Mouse (Mus musculus): ENCODE measurements around the gene Ppp2r2c. TPM values are rescaled to one million over a fixed set of nuclear protein-coding genes. Genes with fewer than 3 reads are reported as not detected.

Ppp2r2c gene
- polyA plus RNA-seq, 1 experiment from 2014 or later: 1.1 TPM

DNA sequence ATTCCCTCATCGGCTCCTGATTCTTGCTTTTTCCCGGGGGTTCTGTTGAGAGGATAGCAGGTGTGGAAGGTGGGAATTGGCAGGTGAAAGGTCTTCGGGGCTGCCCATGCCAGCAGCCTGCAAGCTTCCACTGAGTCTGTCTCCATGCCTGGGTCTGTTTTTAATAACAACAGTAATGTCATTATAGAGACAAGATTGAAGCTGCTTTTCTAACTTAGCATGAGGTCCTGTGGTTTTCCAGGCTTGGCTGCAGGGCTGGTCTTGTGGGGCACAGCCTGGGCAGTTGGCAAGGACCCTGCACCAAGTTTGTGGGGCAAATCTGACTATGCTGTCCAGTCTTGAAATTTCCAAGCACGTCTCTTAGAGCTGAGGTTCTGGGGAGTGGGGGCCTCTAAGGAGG is 7.6 kb downstream of the Ppp2r2c start:
- H3K27me3 ChIP-seq: peaks cover 34% of the 10 kb centered on the region

DNA sequence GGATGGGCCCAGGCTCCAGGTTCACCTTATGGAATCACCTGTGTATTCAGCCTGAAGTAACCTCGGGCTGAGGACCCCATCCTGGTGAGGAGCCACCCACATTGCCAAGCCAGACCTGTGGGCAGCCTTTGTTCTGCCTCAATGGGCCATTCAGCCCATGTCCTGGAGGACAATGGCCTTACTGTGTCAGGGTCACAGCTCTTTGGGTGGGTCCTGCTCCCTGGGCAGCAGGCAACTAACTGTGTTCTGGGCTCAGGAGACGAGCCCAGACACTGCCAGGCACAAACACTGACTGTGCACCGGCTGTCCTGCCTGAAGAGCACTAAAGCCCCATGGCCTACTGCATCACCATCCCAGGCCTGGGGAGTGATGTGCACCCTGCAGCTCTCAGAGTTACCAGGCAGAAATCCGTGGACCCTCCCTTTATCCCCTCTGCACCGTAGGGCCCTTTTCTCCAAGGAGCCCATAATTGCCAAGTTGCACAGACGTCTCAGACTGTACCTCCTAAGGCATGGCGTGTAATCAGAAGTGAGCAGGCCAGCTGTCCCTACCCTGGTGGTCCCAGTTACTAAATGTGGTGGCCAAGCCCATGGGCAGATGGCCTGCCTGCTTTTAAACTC is 8.6 kb downstream of the Ppp2r2c start:
- WGBS: 38% methylated on average over 7 of the region's 7 CpGs
- Histone ChIP-seq H3K9ac (no peak overlapping the region), H3K27ac (no peak overlapping the region), H3K9me3 (no peaks in the 10 kb centered on the region), H3K4me1 (no peaks in the 10 kb centered on the region), H3K4me2 (replicated peaks) (no peak overlapping the region), H3K4me3 (no peak overlapping the region), H3K27me3 (peaks cover 25% of the 10 kb centered on the region), H3K36me3 (no peaks in the 10 kb centered on the region)
- ATAC-seq (ENCODE audit: insufficient number of reproducible peaks, insufficient read depth, low FRiP score, low TSS enrichment): no peak

More for the DNA sequence above, 7.6 kb downstream of the Ppp2r2c start:
- Histone ChIP-seq H3K4me3 (no peak overlapping the region), H3K4me2 (replicated peaks) (no peak overlapping the region), H3K9ac (no peak overlapping the region), H3K4me1 (no peaks in the 10 kb centered on the region), H3K36me3 (no peaks in the 10 kb centered on the region), H3K27ac (no peak overlapping the region), H3K9me3 (no peaks in the 10 kb centered on the region; the same call in 1 of the 2 replicates)
- 67% methylated on average over 4 of the region's 4 CpGs for WGBS
- no peak for ATAC-seq (ENCODE audit: insufficient number of reproducible peaks, insufficient read depth, low FRiP score, low TSS enrichment)

DNA sequence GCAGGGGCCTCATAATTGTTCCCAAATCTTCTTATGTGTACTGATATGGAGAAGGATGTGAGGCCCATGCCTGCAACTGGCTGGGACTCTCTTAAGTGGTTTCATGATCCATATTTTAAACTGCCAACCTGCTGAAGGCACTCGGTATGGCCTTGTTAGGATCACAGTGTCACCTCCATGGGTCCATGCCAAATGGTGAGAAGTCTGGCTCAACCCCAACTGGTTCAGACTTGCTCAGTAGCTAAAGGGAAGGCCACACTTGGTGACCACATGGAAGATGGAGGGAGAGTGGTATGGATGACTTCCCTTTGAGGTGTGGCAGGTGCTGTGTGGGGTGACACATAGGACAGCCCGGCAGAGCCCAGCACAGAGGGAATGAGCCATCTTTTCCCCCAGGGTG is 9.3 kb downstream of the Ppp2r2c start:
- H3K4me2 ChIP-seq (replicated peaks): no peak overlapping the region

DNA sequence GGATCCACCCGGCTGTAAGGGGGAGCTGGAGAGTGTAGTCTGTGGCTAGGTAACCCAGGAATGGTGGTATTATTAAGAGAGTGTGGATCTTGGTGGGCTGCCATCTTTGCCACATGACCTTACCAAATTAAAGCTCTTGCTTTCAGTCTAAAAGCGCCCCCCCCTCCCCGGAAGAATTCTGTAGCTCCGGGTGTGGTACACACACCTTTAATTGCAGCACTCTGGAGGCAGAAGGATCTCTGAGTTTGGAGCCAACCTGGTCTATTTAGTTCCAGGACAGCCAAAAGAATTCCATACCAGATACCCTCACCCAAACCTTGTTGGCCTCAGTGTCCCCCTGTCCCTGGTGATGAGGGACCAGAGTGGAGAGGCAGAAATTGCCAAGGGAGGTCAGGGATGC is 10.5 kb downstream of the Ppp2r2c start:
- Histone ChIP-seq H3K9me3 (no peaks in the 10 kb centered on the region), H3K27ac (no peak overlapping the region), H3K4me1 (0 out of 2 replicates have a peak, but pooled peaks cover 3% of the 10 kb centered on the region), H3K4me2 (replicated peaks) (no peak overlapping the region), H3K4me3 (no peak overlapping the region), H3K9ac (no peak overlapping the region), H3K27me3 (peaks cover 9% of the 10 kb centered on the region; the same call in 1 of the 2 replicates), H3K36me3 (no peaks in the 10 kb centered on the region)
- ATAC-seq (ENCODE audit: insufficient number of reproducible peaks, insufficient read depth, low FRiP score, low TSS enrichment): no peak
- WGBS: 88% methylated on average over 4 of the region's 4 CpGs

More for the DNA sequence above, 9.3 kb downstream of the Ppp2r2c start:
- Histone ChIP-seq H3K9me3 (no peaks in the 10 kb centered on the region), H3K4me3 (no peak overlapping the region), H3K9ac (no peak overlapping the region), H3K4me1 (no peaks in the 10 kb centered on the region), H3K27me3 (peaks cover 18% of the 10 kb centered on the region), H3K36me3 (no peaks in the 10 kb centered on the region), H3K27ac (no peak overlapping the region)
- no peak for ATAC-seq (ENCODE audit: insufficient number of reproducible peaks, insufficient read depth, low FRiP score, low TSS enrichment)
- WGBS: 83% methylated on average over 2 of the region's 2 CpGs

DNA sequence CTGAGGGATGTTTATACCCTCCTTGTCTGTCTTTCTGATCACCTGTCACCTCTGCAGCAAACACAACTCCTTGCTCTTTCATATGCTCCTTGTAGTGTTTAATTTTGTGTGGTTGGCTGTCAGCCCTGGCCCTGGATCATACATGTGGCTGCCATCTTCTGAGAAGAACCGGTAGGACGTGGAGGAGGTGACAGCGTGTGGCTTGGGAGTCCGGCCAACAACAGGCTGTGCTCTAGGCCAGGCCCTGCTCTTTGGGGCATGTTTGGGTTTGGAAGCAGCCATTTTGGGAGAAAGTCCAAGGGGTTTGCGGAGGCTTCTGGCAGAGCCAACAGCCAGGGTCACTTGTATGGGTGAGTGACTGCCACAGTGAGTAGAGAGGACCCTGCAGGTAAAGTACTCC is 12.3 kb downstream of the Ppp2r2c start:
- WGBS: 93% methylated on average over 5 of the region's 5 CpGs

DNA sequence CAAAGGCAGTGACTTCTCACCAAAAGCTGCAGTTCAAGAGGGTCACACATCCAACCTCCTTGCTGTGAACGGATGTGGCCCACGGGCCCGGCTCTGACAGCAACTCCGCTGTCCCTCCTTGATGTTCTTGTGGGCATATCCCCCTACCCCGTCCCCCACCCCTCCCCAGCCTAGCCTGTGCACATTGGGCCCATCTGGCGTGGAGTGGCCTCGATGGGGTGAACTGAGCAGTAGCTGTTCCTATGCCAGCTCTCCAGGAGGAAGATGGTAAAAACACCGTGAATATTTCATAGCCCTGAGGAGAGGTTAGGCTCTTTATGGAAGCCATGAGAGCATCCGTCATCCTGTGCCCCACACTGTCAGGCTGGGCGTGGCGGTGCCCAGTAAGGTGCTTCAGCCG is 15.2 kb downstream of the Ppp2r2c start:
- 74% methylated on average over 12 of the region's 12 CpGs for WGBS
- no peaks in the 10 kb centered on the region for H3K27me3 ChIP-seq

More for the DNA sequence above, 12.3 kb downstream of the Ppp2r2c start:
- H3K9me3 ChIP-seq: no peaks in the 10 kb centered on the region
- H3K27ac ChIP-seq: no peak overlapping the region
- no peak overlapping the region for H3K9ac ChIP-seq
- H3K36me3 ChIP-seq: no peaks in the 10 kb centered on the region
- H3K4me2 ChIP-seq (replicated peaks): no peak overlapping the region
- H3K4me3 ChIP-seq: no peak overlapping the region
- ATAC-seq (ENCODE audit: insufficient number of reproducible peaks, insufficient read depth, low FRiP score, low TSS enrichment): no peak
- H3K4me1 ChIP-seq: 0 out of 2 replicates have a peak, but pooled peaks cover 3% of the 10 kb centered on the region
- H3K27me3 ChIP-seq: no peaks in the 10 kb centered on the region

DNA sequence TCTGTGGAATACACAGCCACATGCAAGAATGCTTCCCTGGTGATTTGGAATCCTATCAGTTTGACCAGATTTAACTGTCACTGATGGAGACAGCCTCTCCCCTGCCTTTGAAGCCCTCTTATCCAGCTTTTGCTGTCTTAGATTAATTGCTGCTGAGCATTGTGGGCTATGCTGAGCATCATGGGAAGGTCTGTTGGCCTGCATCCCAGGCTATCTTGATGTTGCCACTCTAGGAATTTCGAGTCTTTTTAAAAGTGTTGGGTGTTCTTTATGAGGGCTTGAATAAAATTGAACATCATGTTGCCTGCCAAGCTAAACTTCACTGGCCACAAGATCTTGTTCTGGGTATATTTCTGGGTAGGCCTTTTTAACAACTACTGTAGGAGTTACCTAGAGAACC is 16.8 kb downstream of the Ppp2r2c start:
- Histone ChIP-seq H3K4me2 (replicated peaks) (no peak overlapping the region), H3K27ac (no peak overlapping the region), H3K4me3 (no peak overlapping the region), H3K4me1 (0 out of 2 replicates have a peak, but pooled peaks cover 3% of the 10 kb centered on the region), H3K27me3 (no peaks in the 10 kb centered on the region), H3K9me3 (no peaks in the 10 kb centered on the region), H3K36me3 (no peaks in the 10 kb centered on the region), H3K9ac (no peak overlapping the region)
- ATAC-seq (ENCODE audit: insufficient number of reproducible peaks, insufficient read depth, low FRiP score, low TSS enrichment): no peak
- WGBS: 74% methylated on average over 1 of the region's 1 CpGs

More for the DNA sequence above, 15.2 kb downstream of the Ppp2r2c start:
- Histone ChIP-seq H3K27ac (no peak overlapping the region), H3K36me3 (no peaks in the 10 kb centered on the region), H3K4me2 (replicated peaks) (no peak overlapping the region), H3K4me3 (no peak overlapping the region), H3K9me3 (no peaks in the 10 kb centered on the region), H3K9ac (no peak overlapping the region), H3K4me1 (0 out of 2 replicates have a peak, but pooled peaks cover 3% of the 10 kb centered on the region)
- ATAC-seq (ENCODE audit: insufficient number of reproducible peaks, insufficient read depth, low FRiP score, low TSS enrichment): no peak

DNA sequence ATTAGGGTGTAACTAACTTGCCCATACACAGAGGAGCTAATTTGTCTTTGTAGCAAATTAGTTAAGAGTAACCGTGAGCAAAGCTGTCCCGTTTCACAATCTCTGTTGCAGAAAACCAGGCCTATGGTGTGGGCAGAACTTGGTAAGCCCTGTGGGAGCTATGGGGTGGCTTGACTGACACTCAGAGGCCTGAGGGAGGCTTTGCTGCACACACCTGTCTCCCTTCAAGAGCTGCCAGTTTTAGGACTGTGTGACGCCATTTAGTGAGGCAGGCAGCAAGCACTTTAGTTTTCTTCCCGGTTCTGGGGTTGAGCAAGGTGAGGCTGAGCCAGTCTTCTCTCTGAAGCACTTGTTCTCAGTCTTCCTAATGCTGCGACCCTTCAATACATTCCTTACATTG is 17.3 kb downstream of the Ppp2r2c start:
- H3K9me3 ChIP-seq: no peaks in the 10 kb centered on the region
- no peak overlapping the region for H3K4me2 ChIP-seq (replicated peaks)

DNA sequence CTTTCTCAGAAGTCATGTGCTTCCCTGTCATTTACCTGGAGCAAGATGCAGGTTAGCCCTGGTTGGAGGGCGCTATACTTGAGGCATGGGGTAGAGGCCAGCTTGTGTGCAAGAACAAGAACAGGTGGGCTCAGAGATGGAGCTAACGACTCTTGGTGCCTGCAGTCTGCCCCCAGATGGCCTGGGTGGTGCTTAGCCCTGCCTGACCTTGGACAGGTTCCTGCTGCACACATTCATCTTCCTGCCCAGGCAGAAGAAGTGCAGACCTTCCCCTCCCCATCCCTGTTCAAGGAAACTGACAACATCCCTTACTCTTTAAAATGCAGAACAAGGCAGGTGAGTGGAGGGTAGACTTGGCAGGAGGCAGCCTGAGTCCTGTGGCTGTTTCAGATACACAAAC is 18.0 kb downstream of the Ppp2r2c start:
- 66% methylated on average over 2 of the region's 2 CpGs for WGBS
- no peak overlapping the region for H3K4me2 ChIP-seq (replicated peaks)
- H3K4me3 ChIP-seq: no peak overlapping the region
- 0 out of 2 replicates have a peak, but pooled peaks cover 7% of the 10 kb centered on the region for H3K4me1 ChIP-seq
- H3K27me3 ChIP-seq: no peaks in the 10 kb centered on the region
- ATAC-seq (ENCODE audit: insufficient number of reproducible peaks, insufficient read depth, low FRiP score, low TSS enrichment): no peak
- H3K27ac ChIP-seq: no peak overlapping the region
- no peaks in the 10 kb centered on the region for H3K36me3 ChIP-seq
- no peak overlapping the region for H3K9ac ChIP-seq
- H3K9me3 ChIP-seq: no peaks in the 10 kb centered on the region

More for the DNA sequence above, 17.3 kb downstream of the Ppp2r2c start:
- Histone ChIP-seq H3K4me3 (no peak overlapping the region), H3K4me1 (0 out of 2 replicates have a peak, but pooled peaks cover 3% of the 10 kb centered on the region), H3K9ac (no peak overlapping the region), H3K36me3 (no peaks in the 10 kb centered on the region), H3K27ac (no peak overlapping the region), H3K27me3 (no peaks in the 10 kb centered on the region)
- no peak for ATAC-seq (ENCODE audit: insufficient number of reproducible peaks, insufficient read depth, low FRiP score, low TSS enrichment)
- 82% methylated on average over 5 of the region's 5 CpGs for WGBS

DNA sequence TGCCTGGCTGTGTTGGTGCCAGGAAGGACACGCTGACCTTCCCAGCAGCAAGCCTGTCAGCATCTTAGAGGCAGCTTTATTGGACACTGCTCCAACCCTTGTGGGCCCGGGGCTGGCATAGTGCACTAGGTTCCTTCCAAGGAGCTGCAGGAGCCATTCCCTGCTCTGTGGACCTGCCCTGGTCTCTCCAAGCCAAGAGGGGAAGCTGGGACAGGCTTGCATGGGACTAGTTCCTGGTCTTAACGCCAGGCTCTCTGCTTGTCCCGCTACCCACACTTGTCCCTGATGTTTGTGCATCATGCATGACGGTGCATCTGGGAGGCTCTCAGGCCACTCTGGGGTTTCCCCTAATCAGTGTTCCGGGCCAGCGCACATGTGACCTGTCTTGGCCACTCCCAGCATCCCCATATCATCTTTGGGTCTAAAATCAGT is 18.6 kb downstream of the Ppp2r2c start:
- Histone ChIP-seq H3K27ac (no peak overlapping the region), H3K36me3 (no peaks in the 10 kb centered on the region), H3K4me1 (0 out of 2 replicates have a peak, but pooled peaks cover 7% of the 10 kb centered on the region), H3K9ac (no peak overlapping the region), H3K27me3 (no peaks in the 10 kb centered on the region; the same call in 1 of the 2 replicates), H3K9me3 (no peaks in the 10 kb centered on the region), H3K4me3 (no peak overlapping the region), H3K4me2 (replicated peaks) (no peak overlapping the region)
- ATAC-seq (ENCODE audit: insufficient number of reproducible peaks, insufficient read depth, low FRiP score, low TSS enrichment): no peak
- WGBS: 68% methylated on average over 7 of the region's 7 CpGs

DNA sequence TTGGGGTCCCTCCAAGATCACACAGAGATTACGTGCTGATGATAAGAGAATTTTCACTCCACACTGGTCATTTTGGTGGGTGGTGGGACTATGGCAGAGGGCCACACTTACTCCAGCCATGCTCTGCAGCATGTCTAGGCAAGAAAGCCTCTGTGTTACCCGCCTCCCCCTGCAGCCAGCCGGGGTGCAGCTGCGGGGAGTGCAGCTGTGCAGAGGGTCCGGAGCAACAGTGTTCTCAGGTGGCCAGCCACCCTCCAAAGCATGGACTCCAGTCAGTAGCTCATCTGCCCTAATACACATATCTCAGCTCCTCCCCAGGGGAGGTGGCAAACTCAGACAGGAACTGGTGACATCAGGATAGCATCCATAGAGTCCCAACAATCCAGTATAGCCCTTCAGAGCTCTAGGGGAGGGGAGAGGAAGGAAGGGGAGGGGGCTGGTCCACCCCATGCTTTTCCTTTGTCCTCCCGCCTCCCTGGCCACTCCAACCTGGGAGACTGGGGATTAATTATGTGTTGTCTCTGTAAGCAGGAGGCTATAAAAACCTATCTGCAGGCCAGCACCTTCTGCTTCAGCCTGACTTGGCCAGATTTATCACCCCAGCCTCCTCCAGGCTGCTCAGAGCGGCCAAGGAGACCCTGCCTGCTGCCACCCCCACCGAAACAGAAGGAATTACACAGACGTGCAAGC is 19.1 kb downstream of the Ppp2r2c start:
- WGBS: 39% methylated on average over 9 of the region's 9 CpGs
- H3K36me3 ChIP-seq: no peaks in the 10 kb centered on the region
- ATAC-seq (ENCODE audit: insufficient number of reproducible peaks, insufficient read depth, low FRiP score, low TSS enrichment): no peak; the same call in 1 of the 2 replicates
- H3K9ac ChIP-seq: no peak overlapping the region
- 0 out of 2 replicates have a peak, but pooled peaks cover 7% of the 10 kb centered on the region for H3K4me1 ChIP-seq
- no peak overlapping the region for H3K4me2 ChIP-seq (replicated peaks)
- no peak overlapping the region for H3K4me3 ChIP-seq
- H3K27me3 ChIP-seq: no peaks in the 10 kb centered on the region; the same call in 1 of the 2 replicates
- H3K27ac ChIP-seq: no peak overlapping the region
- no peaks in the 10 kb centered on the region for H3K9me3 ChIP-seq

DNA sequence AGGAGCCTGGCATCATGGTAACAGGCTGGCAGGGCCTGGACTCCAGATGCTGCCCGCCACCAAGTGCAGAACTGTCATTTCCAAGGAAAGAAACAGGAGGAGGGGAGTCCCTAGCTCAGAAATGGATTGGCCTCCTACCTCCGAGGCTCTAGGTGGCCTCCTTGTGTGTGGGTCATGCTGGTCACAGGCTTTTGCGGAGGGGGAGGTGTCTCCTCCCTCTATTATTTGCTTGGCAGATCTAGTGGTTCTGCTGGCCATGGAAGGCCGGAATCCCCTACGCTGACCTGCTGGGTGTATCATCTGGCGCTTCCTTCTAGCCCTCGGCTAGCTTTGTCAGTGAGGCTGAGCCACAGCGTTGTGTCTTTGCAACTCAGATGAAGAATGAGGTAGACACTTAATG is 20.2 kb downstream of the Ppp2r2c start:
- ATAC-seq (ENCODE audit: insufficient number of reproducible peaks, insufficient read depth, low FRiP score, low TSS enrichment): no peak
- 0 out of 2 replicates have a peak, but pooled peaks cover 3% of the 10 kb centered on the region for H3K4me1 ChIP-seq
- no peak overlapping the region for H3K4me2 ChIP-seq (replicated peaks)
- H3K27ac ChIP-seq: no peak overlapping the region
- no peak overlapping the region for H3K4me3 ChIP-seq
- WGBS: 81% methylated on average over 8 of the region's 8 CpGs
- no peaks in the 10 kb centered on the region for H3K9me3 ChIP-seq
- H3K9ac ChIP-seq: no peak overlapping the region
- no peaks in the 10 kb centered on the region for H3K36me3 ChIP-seq
- H3K27me3 ChIP-seq: no peaks in the 10 kb centered on the region; the same call in 1 of the 2 replicates

All from embryonic facial prominence, embryonic 12.5 days (tissue).